Mouse (Mus musculus): ENCODE data around the gene Kif14.

Kif14 gene

GRCm38 (mm10) chr1:136557436-136557835 lies 91.3 kb downstream of the Kif14 start:
- no peak for DNase-seq

GRCm38 (mm10) chr1:136558762-136559161 lies 92.6 kb downstream of the Kif14 start:
- DNase-seq, result no peak

GRCm38 (mm10) chr1:136559284-136559683 lies 93.1 kb downstream of the Kif14 start:
- DNase-seq, result no peak

GRCm38 (mm10) chr1:136559774-136560173 lies 93.6 kb downstream of the Kif14 start:
- no peak for DNase-seq

GRCm38 (mm10) chr1:136561823-136562222 lies 95.7 kb downstream of the Kif14 start:
- no peak for DNase-seq

- DNase-seq, result peak; percentile 69
Observed at GRCm38 (mm10) chr1:136563149-136563548, 97.0 kb downstream of the Kif14 start.

GRCm38 (mm10) chr1:136564963-136565362 lies 98.8 kb downstream of the Kif14 start:
- DNase-seq, result no peak

- no peak for DNase-seq
Observed at GRCm38 (mm10) chr1:136566386-136566785, 100.2 kb downstream of the Kif14 start.

- no peak for DNase-seq
Observed at GRCm38 (mm10) chr1:136567641-136568040, 101.5 kb downstream of the Kif14 start.

- no peak for DNase-seq
Observed at GRCm38 (mm10) chr1:136568738-136569194, 102.6 kb downstream of the Kif14 start.

GRCm38 (mm10) chr1:136569206-136569605 lies 103.1 kb downstream of the Kif14 start:
- DNase-seq, result no peak

GRCm38 (mm10) chr1:136569626-136570297 lies 103.6 kb downstream of the Kif14 start:
- DNase-seq, result no peak

GRCm38 (mm10) chr1:136570298-136570653 lies 104.1 kb downstream of the Kif14 start:
- peak; percentile 29 for DNase-seq

- DNase-seq, result no peak
Observed at GRCm38 (mm10) chr1:136570976-136571375, 104.8 kb downstream of the Kif14 start.

GRCm38 (mm10) chr1:136571530-136571929 lies 105.4 kb downstream of the Kif14 start:
- no peak for DNase-seq

GRCm38 (mm10) chr1:136577890-136578663 lies 111.9 kb downstream of the Kif14 start:
- DNase-seq, result no peak

GRCm38 (mm10) chr1:136579360-136579759 lies 113.2 kb downstream of the Kif14 start:
- no peak for DNase-seq

GRCm38 (mm10) chr1:136580266-136580665 lies 114.1 kb downstream of the Kif14 start:
- DNase-seq, result no peak
